Mouse (Mus musculus) spleen, adult 2 months (tissue): Measurements from ENCODE around the gene Calhm4.

Source experiments
- CTCF ChIP-seq: fragments of 200-500 bp; IDR thresholded peaks from 2 replicates; pipeline ENCODE4 v1.5.1; 2011; ENCODE audit warnings: mild to moderate bottlenecking, inconsistent platforms; ENCODE audit not compliant: insufficient read depth, insufficient read length, insufficient replicate concordance; ENCODE audit errors: extremely low read depth
- POLR2A ChIP-seq: fragments of 200-500 bp; IDR thresholded peaks from 2 replicates; pipeline ENCODE4 v1.6.1; 2011; ENCODE audit warnings: low read depth, low read length, inconsistent platforms

DNA sequence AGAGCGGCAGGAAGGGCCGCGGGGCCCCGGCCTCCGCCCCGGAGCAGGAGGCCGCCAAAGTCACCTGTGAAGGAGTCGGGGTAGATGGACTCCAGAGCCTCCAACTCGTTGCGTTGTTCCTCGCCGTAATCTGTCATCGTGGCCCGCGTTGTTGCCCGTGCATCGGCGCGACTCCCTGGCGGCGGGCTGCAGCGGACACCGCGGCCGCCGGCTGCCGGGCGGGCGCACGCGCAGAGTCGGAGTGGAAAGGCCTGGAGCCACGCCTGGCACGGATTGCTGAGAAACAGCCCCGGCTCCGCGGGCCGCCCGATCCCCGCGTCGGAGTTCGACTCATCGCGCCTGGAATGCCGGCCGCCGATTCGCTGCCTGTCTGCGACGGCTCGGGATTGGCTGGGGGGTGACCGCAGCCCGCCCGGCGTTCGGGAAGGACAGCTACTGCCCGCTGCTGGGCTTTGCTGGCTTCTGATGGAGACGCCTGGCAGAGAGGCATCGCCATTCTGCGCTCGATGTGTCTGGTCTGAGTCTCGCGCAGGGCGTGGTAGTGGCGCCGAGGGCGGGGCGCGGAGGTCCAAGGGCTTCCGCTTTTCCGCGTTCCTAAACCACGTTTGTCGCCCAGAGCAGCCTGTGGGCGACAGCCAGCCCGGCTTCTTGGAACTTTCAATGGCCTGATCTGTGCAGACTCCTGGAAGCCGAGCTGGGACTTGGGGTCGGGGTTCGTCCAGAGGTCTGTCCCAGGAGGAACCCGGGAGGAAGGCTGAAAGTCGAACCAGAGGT lies 24.6 kb downstream of the Calhm4 start, which contains the start of gene Rwdd1:
- TF ChIP-seq CTCF (no peak), POLR2A (peak; percentile 57)
